Mouse (Mus musculus) heart, postnatal 0 days (tissue): ENCODE measurements at regions not wholly inside any gene's neighbourhood (a gene's known extent, or its start where the extent isn't known, plus 50 kb on each side); places are given as distances from the start of the nearest gene placed in this dataset.

Experiments
- CTCF ChIP-seq: IDR thresholded peaks from 2 replicates; pipeline ENCODE4 v1.5.1; 2016; ENCODE audit warnings: antibody characterized with exemption, control low read depth, low read depth
- EP300 ChIP-seq: IDR thresholded peaks from 2 replicates; pipeline ENCODE4 v1.6.1; 2016; ENCODE audit warnings: antibody characterized with exemption, low read depth

DNA sequence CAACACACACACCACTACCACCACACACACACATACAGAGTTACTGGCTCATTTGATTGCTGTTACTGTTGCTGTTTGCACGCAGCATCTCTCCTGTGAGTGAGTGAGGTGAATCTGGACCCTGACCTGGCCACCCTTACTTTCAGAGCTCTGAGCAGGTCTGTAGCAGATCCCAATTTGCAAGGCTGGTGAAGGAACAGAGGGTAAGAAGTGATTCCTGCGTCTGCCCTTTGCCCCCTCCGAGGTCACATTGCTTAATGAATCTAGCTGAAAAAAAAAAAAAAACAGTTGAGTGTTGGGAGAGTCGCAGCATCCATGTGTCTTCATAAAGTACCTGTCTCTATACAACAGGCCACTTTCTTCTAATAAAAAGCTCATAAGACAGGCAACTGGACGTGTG is 224.1 kb upstream of the Klf3 start:
- TF ChIP-seq EP300 (no peak), CTCF (no peak)
